Mouse (Mus musculus): Measurements from ENCODE around the gene Pde3a. TPM values are rescaled to one million over a fixed set of nuclear protein-coding genes. Genes with fewer than 3 reads are reported as not detected.

Pde3a gene
- polyA plus RNA-seq, 1 experiment = 22.7 TPM

DNA sequence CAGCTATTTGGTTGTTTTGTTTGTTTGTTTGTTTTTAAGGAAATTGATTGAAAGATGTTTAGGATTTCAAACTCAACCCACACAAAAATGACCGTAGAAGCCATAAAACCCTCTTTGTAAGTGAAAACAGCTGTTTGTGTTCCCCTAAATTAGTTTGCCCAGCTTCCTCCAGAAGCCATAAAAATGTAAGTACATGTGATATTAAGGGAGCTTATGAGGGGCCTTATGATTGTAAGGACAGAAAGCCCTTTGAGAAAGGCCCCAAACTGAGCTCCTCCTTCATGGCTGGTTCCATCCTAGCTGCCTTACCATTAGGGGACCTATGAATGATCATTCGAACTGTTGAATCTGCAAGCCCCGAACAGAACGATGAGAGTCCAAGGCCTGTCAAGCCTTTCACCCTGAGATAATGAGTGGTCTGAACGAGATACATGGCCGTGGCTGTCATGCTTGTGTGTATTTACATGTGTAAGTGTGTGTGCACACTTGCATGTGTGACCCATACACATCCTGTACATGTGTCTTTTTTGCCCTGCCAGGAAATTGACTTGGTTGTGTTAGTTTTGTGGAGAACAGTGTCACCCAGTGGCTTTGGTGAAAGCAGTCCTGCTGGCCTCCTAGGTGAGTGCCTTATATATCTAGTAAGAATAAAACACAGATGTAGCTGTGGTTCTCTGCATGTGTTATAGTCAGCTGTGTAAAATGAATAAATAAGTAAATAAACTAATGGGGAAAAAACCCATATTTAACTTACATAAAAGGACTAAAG is 8.5 kb downstream of the Pde3a start:
- no peak for DNase-seq
- WGBS = 60% methylated on average over 6 of the region's 6 CpGs
- Histone ChIP-seq H3K4me3 (replicated peaks; ENCODE audit: extremely low read depth, low read depth, low read length) (no peak overlapping the region), H3K4me1 (ENCODE audit: control insufficient read depth, insufficient read depth, low read length) (peaks cover 7% of the 10 kb centered on the region)
- TF ChIP-seq POLR2A (IDR thresholded peaks at IDR 0.05; ENCODE audit: borderline replicate concordance, extremely low read depth, low read depth, low read length) (no peak), CTCF (IDR thresholded peaks at IDR 0.05; ENCODE audit: insufficient read depth, low read length) (peak; percentile 16; the same call in 1 of the 2 replicates)

DNA sequence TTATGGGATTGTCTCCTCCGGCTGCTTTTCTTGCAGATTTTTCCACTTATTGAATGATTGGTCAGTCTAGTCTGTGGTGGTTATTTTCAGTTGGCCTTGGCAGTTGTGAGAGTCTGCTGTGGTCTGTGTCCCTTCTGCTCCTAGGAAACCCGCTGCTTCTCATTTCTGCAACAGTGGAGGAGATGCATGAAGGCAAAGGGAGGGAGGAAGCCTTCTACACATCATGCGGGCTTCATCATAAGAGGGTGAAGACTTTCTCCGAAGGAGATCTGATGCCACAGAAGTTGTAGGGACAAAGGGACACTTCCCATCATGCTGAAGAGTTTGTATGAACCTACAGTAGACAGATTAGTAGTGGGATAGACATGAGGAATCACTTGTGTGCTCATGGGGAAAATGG is 16.2 kb downstream of the Pde3a start:
- H3K4me3 ChIP-seq (replicated peaks; ENCODE audit: extremely low read depth, low read depth, low read length) = no peak overlapping the region
- TF ChIP-seq CTCF (IDR thresholded peaks at IDR 0.05; ENCODE audit: insufficient read depth, low read length) = no peak
- TF ChIP-seq POLR2A (IDR thresholded peaks at IDR 0.05; ENCODE audit: borderline replicate concordance, extremely low read depth, low read depth, low read length) = no peak
- no peak for DNase-seq
- 79% methylated on average over 4 of the region's 4 CpGs for WGBS
- peaks cover 5% of the 10 kb centered on the region for H3K4me1 ChIP-seq (ENCODE audit: control insufficient read depth, insufficient read depth, low read length)

DNA sequence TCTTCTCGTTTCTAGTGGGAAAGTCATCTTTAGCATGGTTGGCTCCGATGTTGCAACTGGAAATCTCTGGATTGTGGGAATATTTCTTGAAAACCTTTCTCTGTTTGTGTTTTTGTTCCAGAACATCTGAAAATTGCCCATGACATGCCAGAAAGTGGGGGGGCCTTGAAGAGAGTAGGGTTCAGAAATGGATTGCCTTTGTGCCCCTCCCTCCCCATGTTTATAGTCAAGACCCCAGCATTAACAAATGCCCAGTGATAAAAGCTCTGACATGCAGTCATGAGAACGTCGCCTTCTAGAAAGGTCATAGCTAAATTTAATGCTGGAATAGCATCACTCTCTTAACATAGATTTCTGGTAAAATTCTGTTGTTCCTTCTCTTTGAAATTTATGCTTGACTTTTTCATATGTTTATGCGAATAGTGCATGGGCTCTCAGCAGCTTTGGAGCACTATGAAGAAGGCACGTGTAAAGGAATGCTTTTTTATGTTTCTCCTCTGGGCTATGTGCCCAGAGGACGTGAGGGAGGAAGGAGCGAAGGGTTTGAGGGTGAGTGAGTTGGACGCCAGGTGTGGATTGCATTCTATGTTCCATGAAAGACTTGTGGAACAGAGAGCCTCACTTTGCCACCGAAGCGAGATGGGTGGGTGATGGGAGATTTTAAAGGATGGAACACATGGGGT is 19.0 kb downstream of the Pde3a start:
- no peak for DNase-seq
- peaks cover 17% of the 10 kb centered on the region for H3K4me1 ChIP-seq (ENCODE audit: control insufficient read depth, insufficient read depth, low read length)
- WGBS = 52% methylated on average over 11 of the region's 11 CpGs
- no peak overlapping the region for H3K4me3 ChIP-seq (replicated peaks; ENCODE audit: extremely low read depth, low read depth, low read length)
- TF ChIP-seq POLR2A (IDR thresholded peaks at IDR 0.05; ENCODE audit: borderline replicate concordance, extremely low read depth, low read depth, low read length) (no peak), CTCF (IDR thresholded peaks at IDR 0.05; ENCODE audit: insufficient read depth, low read length) (no peak)

DNA sequence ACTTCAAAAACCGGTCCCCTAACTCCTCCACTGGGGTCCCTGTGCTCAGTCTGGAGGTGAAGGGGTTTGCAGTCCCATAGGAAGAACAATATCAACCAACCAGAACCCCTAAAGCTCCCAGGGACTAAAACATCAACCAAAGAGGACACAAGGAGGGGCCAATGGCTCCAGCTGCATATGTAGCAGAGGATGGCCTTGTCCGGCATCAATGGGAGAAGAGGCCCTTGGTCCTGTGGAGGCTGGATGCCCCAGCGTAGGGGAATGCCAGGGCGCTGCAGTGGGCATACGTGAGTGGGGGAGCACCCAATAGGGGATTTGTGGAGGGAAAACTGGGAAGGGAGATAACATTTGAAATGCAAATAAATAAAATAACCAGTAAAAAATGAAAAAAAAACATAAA is 19.8 kb downstream of the Pde3a start:
- peaks cover 17% of the 10 kb centered on the region for H3K4me1 ChIP-seq (ENCODE audit: control insufficient read depth, insufficient read depth, low read length)
- no peak overlapping the region for H3K4me3 ChIP-seq (replicated peaks; ENCODE audit: extremely low read depth, low read depth, low read length)
- TF ChIP-seq POLR2A (IDR thresholded peaks at IDR 0.05; ENCODE audit: borderline replicate concordance, extremely low read depth, low read depth, low read length) = no peak
- no peak for TF ChIP-seq CTCF (IDR thresholded peaks at IDR 0.05; ENCODE audit: insufficient read depth, low read length)
- no peak for DNase-seq
- 91% methylated on average over 5 of the region's 5 CpGs for WGBS

DNA sequence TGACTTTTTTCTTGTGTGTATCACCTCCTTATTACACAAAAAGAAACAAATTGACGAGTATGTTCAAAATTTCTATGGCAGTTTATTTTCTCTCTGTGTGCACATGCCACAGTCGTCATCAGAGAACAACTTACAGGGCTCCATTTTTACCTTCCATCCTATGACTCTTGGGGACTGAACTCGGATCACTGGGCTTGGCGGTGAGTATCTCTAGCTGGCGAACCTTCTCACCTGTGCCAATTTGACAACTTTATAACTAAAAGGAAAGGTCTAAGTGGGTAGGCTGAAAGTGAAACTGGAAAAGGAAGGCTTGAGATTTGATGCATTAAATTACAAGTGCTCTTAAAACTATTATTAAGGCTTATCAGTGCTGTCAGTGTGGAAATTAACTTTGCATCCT is 22.1 kb downstream of the Pde3a start:
- 76% methylated on average over 5 of the region's 5 CpGs for WGBS
- no peak for TF ChIP-seq CTCF (IDR thresholded peaks at IDR 0.05; ENCODE audit: insufficient read depth, low read length)
- TF ChIP-seq POLR2A (IDR thresholded peaks at IDR 0.05; ENCODE audit: borderline replicate concordance, extremely low read depth, low read depth, low read length) = no peak
- H3K4me3 ChIP-seq (replicated peaks; ENCODE audit: extremely low read depth, low read depth, low read length) = no peak overlapping the region
- no peak for DNase-seq
- H3K4me1 ChIP-seq (ENCODE audit: control insufficient read depth, insufficient read depth, low read length) = peaks cover 17% of the 10 kb centered on the region

DNA sequence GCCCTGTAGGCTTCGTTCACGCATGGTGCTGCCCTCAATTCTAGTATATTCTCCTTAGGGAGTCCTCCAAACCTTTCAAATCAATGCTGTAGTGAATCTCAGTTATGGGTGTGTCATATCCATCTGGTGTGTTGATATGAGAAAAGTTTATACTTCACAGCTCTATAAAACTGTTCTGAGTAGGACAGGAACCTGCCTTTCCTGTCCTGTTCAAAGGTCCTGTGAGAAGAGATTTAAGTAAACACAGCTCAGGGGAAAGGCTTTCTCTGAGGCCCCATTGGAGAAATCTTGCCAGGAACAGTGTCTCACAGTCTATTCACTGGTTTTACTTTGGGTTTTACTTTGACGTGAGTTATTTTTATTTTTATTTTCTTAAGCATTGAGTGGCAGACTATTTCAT is 22.5 kb downstream of the Pde3a start:
- Histone ChIP-seq H3K4me1 (ENCODE audit: control insufficient read depth, insufficient read depth, low read length) (peaks cover 17% of the 10 kb centered on the region), H3K4me3 (replicated peaks; ENCODE audit: extremely low read depth, low read depth, low read length) (no peak overlapping the region)
- WGBS = 50% methylated on average over 3 of the region's 3 CpGs
- DNase-seq = no peak
- TF ChIP-seq POLR2A (IDR thresholded peaks at IDR 0.05; ENCODE audit: borderline replicate concordance, extremely low read depth, low read depth, low read length) (no peak), CTCF (IDR thresholded peaks at IDR 0.05; ENCODE audit: insufficient read depth, low read length) (no peak)

DNA sequence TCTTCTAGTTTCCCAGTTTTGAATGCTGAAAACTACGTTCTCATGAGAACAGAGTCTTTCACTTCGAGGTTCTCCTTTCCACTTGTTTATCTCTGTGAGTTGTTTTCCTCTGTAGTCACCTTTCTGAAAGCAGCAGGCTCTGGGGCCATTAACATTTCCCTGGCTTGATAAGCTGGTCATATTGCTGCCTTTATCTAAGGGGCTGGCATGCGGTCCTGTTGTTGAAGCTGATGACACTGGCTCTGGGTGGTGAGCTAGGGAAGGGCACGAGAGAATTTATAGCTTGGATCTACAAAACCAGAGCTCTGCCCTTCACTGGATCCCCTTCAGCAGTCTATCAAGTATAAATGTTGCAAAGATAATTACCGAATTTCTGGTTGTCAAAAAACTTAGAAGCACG is 24.6 kb downstream of the Pde3a start:
- H3K4me1 ChIP-seq (ENCODE audit: control insufficient read depth, insufficient read depth, low read length) = peaks cover 17% of the 10 kb centered on the region
- H3K4me3 ChIP-seq (replicated peaks; ENCODE audit: extremely low read depth, low read depth, low read length) = no peak overlapping the region
- no peak for TF ChIP-seq POLR2A (IDR thresholded peaks at IDR 0.05; ENCODE audit: borderline replicate concordance, extremely low read depth, low read depth, low read length)
- no peak for DNase-seq
- 71% methylated on average over 6 of the region's 6 CpGs for WGBS

DNA sequence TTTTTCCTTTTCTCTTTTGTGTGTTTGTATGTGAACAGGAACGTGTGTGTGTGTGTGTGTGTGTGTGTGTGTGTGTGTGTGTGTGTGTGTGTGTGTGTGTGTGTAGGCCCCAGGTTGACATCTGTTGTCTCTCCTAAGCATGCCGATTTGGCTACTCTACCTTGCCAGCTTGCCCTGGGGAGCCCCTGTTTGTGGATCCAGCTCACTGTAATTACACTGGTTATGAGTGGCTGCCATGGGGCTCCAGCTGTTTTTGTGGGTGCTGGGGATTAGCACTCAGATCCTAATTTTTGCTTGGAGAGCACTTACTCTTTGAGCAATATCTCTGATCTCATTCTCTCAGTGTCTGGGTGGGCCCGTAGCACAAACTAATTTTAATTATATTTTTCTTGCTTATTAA is 32.6 kb downstream of the Pde3a start:
- 79% methylated on average over 3 of the region's 3 CpGs for WGBS
- no peak for DNase-seq
- TF ChIP-seq CTCF (IDR thresholded peaks at IDR 0.05; ENCODE audit: insufficient read depth, low read length) = no peak
- no peak for TF ChIP-seq POLR2A (IDR thresholded peaks at IDR 0.05; ENCODE audit: borderline replicate concordance, extremely low read depth, low read depth, low read length)
- no peak overlapping the region for H3K4me3 ChIP-seq (replicated peaks; ENCODE audit: extremely low read depth, low read depth, low read length)
- peaks cover 2% of the 10 kb centered on the region; the same call in 1 of the 2 replicates for H3K4me1 ChIP-seq (ENCODE audit: control insufficient read depth, insufficient read depth, low read length)

DNA sequence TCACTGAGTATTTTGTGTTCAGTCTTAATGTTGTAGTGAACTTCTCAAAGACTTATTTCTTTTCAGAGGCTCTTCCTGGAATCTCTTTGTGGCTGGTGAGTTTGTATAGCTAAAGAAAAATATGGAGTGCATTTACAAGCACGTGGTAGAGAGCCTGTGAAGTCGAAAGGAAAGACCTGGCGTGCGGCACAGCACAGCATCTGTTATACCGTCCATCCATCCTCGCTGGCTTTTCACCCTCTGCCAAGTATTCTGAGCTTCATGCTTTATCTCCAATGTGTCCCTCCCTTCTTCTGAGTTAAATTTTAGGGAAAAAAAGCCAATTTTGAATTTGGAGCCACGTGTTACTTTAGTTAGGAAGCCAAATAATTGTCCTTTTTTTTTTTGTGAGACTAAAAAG is 33.7 kb downstream of the Pde3a start:
- WGBS = 65% methylated on average over 7 of the region's 7 CpGs

DNA sequence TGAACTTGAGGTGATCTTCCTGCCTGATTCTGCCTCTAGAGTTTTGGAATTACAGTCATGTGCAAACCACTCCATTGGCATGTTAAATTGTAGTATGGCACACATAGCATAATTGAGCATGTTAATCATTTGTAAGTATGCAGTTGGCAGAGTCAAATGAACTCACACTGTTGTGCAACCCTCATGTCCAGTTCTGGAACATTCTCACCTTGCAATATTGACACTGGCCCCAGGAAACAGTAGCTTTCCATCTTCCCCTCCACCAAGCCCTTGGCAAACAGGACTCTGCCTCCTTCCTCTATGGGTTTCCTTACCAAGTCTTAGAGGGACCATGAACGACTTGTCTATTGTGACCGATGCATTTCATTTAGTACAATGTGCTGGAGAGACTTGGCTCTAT is 42.1 kb downstream of the Pde3a start:
- no peak for DNase-seq
- WGBS = 51% methylated on average over 2 of the region's 2 CpGs
- peaks cover 3% of the 10 kb centered on the region; the same call in 1 of the 2 replicates for H3K4me1 ChIP-seq (ENCODE audit: control insufficient read depth, insufficient read depth, low read length)
- H3K4me3 ChIP-seq (replicated peaks; ENCODE audit: extremely low read depth, low read depth, low read length) = no peak overlapping the region
- TF ChIP-seq POLR2A (IDR thresholded peaks at IDR 0.05; ENCODE audit: borderline replicate concordance, extremely low read depth, low read depth, low read length) = no peak
- TF ChIP-seq CTCF (IDR thresholded peaks at IDR 0.05; ENCODE audit: insufficient read depth, low read length) = no peak

More for the DNA sequence above, 33.7 kb downstream of the Pde3a start:
- no peak for DNase-seq
- no peak for TF ChIP-seq CTCF (IDR thresholded peaks at IDR 0.05; ENCODE audit: insufficient read depth, low read length)
- TF ChIP-seq POLR2A (IDR thresholded peaks at IDR 0.05; ENCODE audit: borderline replicate concordance, extremely low read depth, low read depth, low read length) = no peak
- Histone ChIP-seq H3K4me1 (ENCODE audit: control insufficient read depth, insufficient read depth, low read length) (peaks cover 4% of the 10 kb centered on the region), H3K4me3 (replicated peaks; ENCODE audit: extremely low read depth, low read depth, low read length) (no peak overlapping the region)
